In genomic region chr17:26243471-26244100, GRCm38 (mm10) we compare ENCODE assay signal across 8 mouse cellular contexts. TPM values are rescaled to one million over a fixed set of nuclear protein-coding genes. Genes with fewer than 3 reads are reported as not detected.
DNase-seq lines count a peak whose midpoint lies in the region; ATAC-seq and TF ChIP-seq lines count a peak whose summit lies in the region.

No protein-coding gene starts in this region.

- no peaks in the 10 kb centered on the region for H3K4me1 ChIP-seq in forebrain, postnatal 0 days (ENCODE audit: insufficient read depth)
- H3K4me1 ChIP-seq in liver, postnatal 0 days (ENCODE audit: insufficient read depth) = peaks cover 13% of the 10 kb centered on the region
- peaks cover 3% of the 10 kb centered on the region; the same call in 1 of the 2 replicates for H3K4me1 ChIP-seq in neural tube, embryonic 14.5 days (ENCODE audit: control insufficient read depth, insufficient read depth, low read length)

- WGBS in forebrain, postnatal 0 days = under 1% methylated on average over 32 of the region's 32 CpGs
- 1% methylated on average over 32 of the region's 32 CpGs for WGBS in liver, postnatal 0 days (ENCODE audit: insufficient replicate concordance)
- under 1% methylated on average over 32 of the region's 32 CpGs for WGBS in neural tube, embryonic 14.5 days

- peak; percentile 52; the same call in 1 of the 2 replicates for TF ChIP-seq CTCF in forebrain, postnatal 0 days (IDR thresholded peaks at IDR 0.05; ENCODE audit: low read depth)
- TF ChIP-seq CTCF in liver, postnatal 0 days (IDR thresholded peaks at IDR 0.05; ENCODE audit: low read depth) = peak; percentile 55; the same call in 1 of the 2 replicates

- peak; percentile 35 for DNase-seq in layer of hippocampus, adult 9-10 months (ENCODE audit: low spot score)
- no peak for DNase-seq in layer of hippocampus, postnatal 36 days
- peak; percentile 89 for DNase-seq in adrenal gland, postnatal 14 days
- peak; percentile 64 for DNase-seq in forebrain, postnatal 0 days
- DNase-seq in hindlimb bud, embryonic 11.5 days (ENCODE audit: extremely low spot score, low read depth, low spot score) = peak; percentile 16
- DNase-seq in liver, postnatal 0 days = peak; percentile 76
- peak; percentile 33 for DNase-seq in urinary bladder, postnatal 10 days (ENCODE audit: low spot score)

- peak overlapping the region; percentile 73 for H3K4me2 ChIP-seq in forebrain, postnatal 0 days (ENCODE audit: low read depth)
- peak overlapping the region; percentile 75 for H3K4me2 ChIP-seq in liver, postnatal 0 days (ENCODE audit: low read depth, low read length)
- H3K4me2 ChIP-seq in neural tube, embryonic 14.5 days (ENCODE audit: low read depth, low read length) = peak overlapping the region; percentile 76

- ATAC-seq in forebrain, postnatal 0 days = peak; percentile 79
- peak; percentile 78 for ATAC-seq in liver, postnatal 0 days
- peak; percentile 82 for ATAC-seq in neural tube, embryonic 14.5 days (ENCODE audit: low read depth)

- TF ChIP-seq EP300 in liver, postnatal 0 days (IDR thresholded peaks at IDR 0.05; ENCODE audit: low read depth) = no peak

- peak overlapping the region; percentile 63 for H3K4me3 ChIP-seq in forebrain, postnatal 0 days (ENCODE audit: low read depth, low read length)
- peak overlapping the region; percentile 68 for H3K4me3 ChIP-seq in liver, postnatal 0 days (ENCODE audit: low read depth, low read length)
- H3K4me3 ChIP-seq in neural tube, embryonic 14.5 days (ENCODE audit: low read depth, low read length) = peak overlapping the region; percentile 79

- H3K9me3 ChIP-seq in forebrain, postnatal 0 days (ENCODE audit: low read length) = no peaks in the 10 kb centered on the region
- no peaks in the 10 kb centered on the region for H3K9me3 ChIP-seq in liver, postnatal 0 days (ENCODE audit: low read length)
- H3K9me3 ChIP-seq in neural tube, embryonic 14.5 days (ENCODE audit: control insufficient read depth, low read length) = no peaks in the 10 kb centered on the region

- peak overlapping the region; percentile 61 for H3K9ac ChIP-seq in forebrain, postnatal 0 days
- H3K9ac ChIP-seq in liver, postnatal 0 days (replicated peaks) = peak overlapping the region; percentile 53
- peak overlapping the region; percentile 78 for H3K9ac ChIP-seq in neural tube, embryonic 14.5 days (replicated peaks; ENCODE audit: low read depth, low read length)

- no peaks in the 10 kb centered on the region for H3K36me3 ChIP-seq in forebrain, postnatal 0 days (ENCODE audit: insufficient read depth)
- no peaks in the 10 kb centered on the region for H3K36me3 ChIP-seq in liver, postnatal 0 days (replicated peaks; ENCODE audit: insufficient read depth, low read length)
- no peaks in the 10 kb centered on the region for H3K36me3 ChIP-seq in neural tube, embryonic 14.5 days (ENCODE audit: control insufficient read depth, insufficient read depth, low read length)

- no peaks in the 10 kb centered on the region for H3K27me3 ChIP-seq in forebrain, postnatal 0 days (ENCODE audit: insufficient read depth, low read length)
- no peaks in the 10 kb centered on the region for H3K27me3 ChIP-seq in liver, postnatal 0 days (ENCODE audit: insufficient read depth, low read length)
- H3K27me3 ChIP-seq in neural tube, embryonic 14.5 days (ENCODE audit: control insufficient read depth, insufficient read depth, low read length) = no peaks in the 10 kb centered on the region

- H3K27ac ChIP-seq in forebrain, postnatal 0 days (ENCODE audit: low read depth, low read length) = peak overlapping the region; percentile 79
- peak overlapping the region; percentile 75 for H3K27ac ChIP-seq in liver, postnatal 0 days (ENCODE audit: low read depth)
- peak overlapping the region; percentile 85 for H3K27ac ChIP-seq in neural tube, embryonic 14.5 days (ENCODE audit: low read depth, low read length)

RNA-seq across cellular contexts. Expression of gene Fam234a, which starts 0.5 kb away (rescaled TPM):
- 10 to 100 TPM; 14.2 to 17.9 TPM for total RNA-seq in layer of hippocampus, postnatal 36 days (2021)
- 97.7 and 98.1 TPM in 2 replicates for total RNA-seq in adrenal gland, postnatal 14 days (2021)
- 18.3 and 20.1 TPM in 2 replicates for total RNA-seq in forebrain, postnatal 0 days (2014; rRNA removed)
- 22.7 and 28.9 TPM in 2 replicates for polyA plus RNA-seq in forebrain, postnatal 0 days (2015; fragmentation: Nextera tagmentation; extraction: Ambion mirVana)
- 23.4 and 25.2 TPM in 2 replicates for polyA plus RNA-seq in liver, postnatal 0 days (2015; fragmentation: Nextera tagmentation; extraction: Ambion mirVana)
- polyA plus RNA-seq in neural tube, embryonic 14.5 days (2014; fragmentation: Nextera tagmentation; extraction: Ambion mirVana) = 25.3 and 31.5 TPM in 2 replicates

RNA-seq across cellular contexts. Expression of gene Luc7l, which starts 9.1 kb away (rescaled TPM):
- 10 to 100 TPM; 90.0 to 93.2 TPM for total RNA-seq in layer of hippocampus, postnatal 36 days (2021)
- 56.1 and 59.3 TPM in 2 replicates for total RNA-seq in adrenal gland, postnatal 14 days (2021)
- total RNA-seq in forebrain, postnatal 0 days (2014; rRNA removed) = 101 and 120 TPM in 2 replicates
- 70.2 and 88.4 TPM in 2 replicates for polyA plus RNA-seq in forebrain, postnatal 0 days (2015; fragmentation: Nextera tagmentation; extraction: Ambion mirVana)
- 21.7 and 21.8 TPM in 2 replicates for polyA plus RNA-seq in liver, postnatal 0 days (2015; fragmentation: Nextera tagmentation; extraction: Ambion mirVana)
- 111 and 123 TPM in 2 replicates for polyA plus RNA-seq in neural tube, embryonic 14.5 days (2014; fragmentation: Nextera tagmentation; extraction: Ambion mirVana)

RNA-seq across cellular contexts. Expression of gene Arhgdig, which starts 36.0 kb away (rescaled TPM):
- total RNA-seq in layer of hippocampus, postnatal 36 days (2021) = 10 to 100 TPM; 66.2 to 75.5 TPM
- total RNA-seq in adrenal gland, postnatal 14 days (2021) = 8.5 and 9.2 TPM in 2 replicates
- 140 and 171 TPM in 2 replicates for total RNA-seq in forebrain, postnatal 0 days (2014; rRNA removed)
- 230 and 243 TPM in 2 replicates for polyA plus RNA-seq in forebrain, postnatal 0 days (2015; fragmentation: Nextera tagmentation; extraction: Ambion mirVana)
- polyA plus RNA-seq in liver, postnatal 0 days (2015; fragmentation: Nextera tagmentation; extraction: Ambion mirVana) = 3.1 and 4.9 TPM in 2 replicates
- polyA plus RNA-seq in neural tube, embryonic 14.5 days (2014; fragmentation: Nextera tagmentation; extraction: Ambion mirVana) = 152 and 192 TPM in 2 replicates

RNA-seq across cellular contexts. Expression of gene Rgs11, which starts 40.8 kb away (rescaled TPM):
- total RNA-seq in layer of hippocampus, postnatal 36 days (2021) = 10 to 100 TPM; 46.5 to 48.8 TPM
- 17.9 and 20.4 TPM in 2 replicates for total RNA-seq in adrenal gland, postnatal 14 days (2021)
- total RNA-seq in forebrain, postnatal 0 days (2014; rRNA removed) = 17.1 and 28.3 TPM in 2 replicates
- 7.9 and 12.5 TPM in 2 replicates for polyA plus RNA-seq in forebrain, postnatal 0 days (2015; fragmentation: Nextera tagmentation; extraction: Ambion mirVana)
- polyA plus RNA-seq in liver, postnatal 0 days (2015; fragmentation: Nextera tagmentation; extraction: Ambion mirVana) = 0.21 TPM in 1 of 2 replicates, not detected in the other
- 18.9 and 19.9 TPM in 2 replicates for polyA plus RNA-seq in neural tube, embryonic 14.5 days (2014; fragmentation: Nextera tagmentation; extraction: Ambion mirVana)

RNA-seq across cellular contexts. Expression of gene Pdia2, which starts 44.7 kb away (rescaled TPM):
- under 1 TPM in 1 of 2 experiments, not detected in 1; 0.57 TPM for total RNA-seq in layer of hippocampus, postnatal 36 days (2021)
- 1.4 and 1.5 TPM in 2 replicates for total RNA-seq in adrenal gland, postnatal 14 days (2021)
- not detected in 2 replicates for total RNA-seq in forebrain, postnatal 0 days (2014; rRNA removed)
- polyA plus RNA-seq in forebrain, postnatal 0 days (2015; fragmentation: Nextera tagmentation; extraction: Ambion mirVana) = not detected in 2 replicates
- polyA plus RNA-seq in liver, postnatal 0 days (2015; fragmentation: Nextera tagmentation; extraction: Ambion mirVana) = 18.8 and 20.5 TPM in 2 replicates
- polyA plus RNA-seq in neural tube, embryonic 14.5 days (2014; fragmentation: Nextera tagmentation; extraction: Ambion mirVana) = 0.24 and 0.32 TPM in 2 replicates

Comparison
In these comparisons a context has a peak if more than half of its experiments do, and no peak if none do; other contexts are left out.
1. DNase-seq: peak in layer of hippocampus, adult 9-10 months (single experiment), adrenal gland, postnatal 14 days (single experiment), forebrain, postnatal 0 days (single experiment), hindlimb bud, embryonic 11.5 days (single experiment), liver, postnatal 0 days (single experiment) and urinary bladder, postnatal 10 days (single experiment); none in layer of hippocampus, postnatal 36 days (0 of 2).
2. Peak in every context shown above with its lines, with median percentiles within 50 percentile points of each other: ATAC-seq, H3K27ac ChIP-seq, H3K4me2 ChIP-seq, H3K4me3 ChIP-seq and H3K9ac ChIP-seq.